Mouse (Mus musculus) midbrain, embryonic 12.5 days (tissue): ENCODE measurements around the gene Dazap2. TPM values are rescaled to one million over a fixed set of nuclear protein-coding genes. Genes with fewer than 3 reads are reported as not detected.

Source experiments
- ATAC-seq: fragments of 200-750 bp; cut with Nextera tagmentation; 2 replicates; pipeline ENCODE4 v1.8.0; 2017; ENCODE audit warnings: low read depth, moderate TSS enrichment, moderate library complexity; ENCODE audit not compliant: low FRiP score
- H3K27ac ChIP-seq: fragments of 300-500 bp; sonication (generic); replicated peaks from 2 replicates; pipeline ENCODE4 v1.5.1; 2016; ENCODE audit warnings: mild to moderate bottlenecking
- H3K27me3 ChIP-seq: fragments of 300-500 bp; sonication (generic); 2 replicates; pipeline ENCODE4 v1.6.1; 2016; ENCODE audit warnings: mild to moderate bottlenecking
- H3K36me3 ChIP-seq: fragments of 300-500 bp; sonication (generic); 2 replicates; pipeline ENCODE4 v1.6.1; 2016
- H3K4me1 ChIP-seq: fragments of 300-500 bp; sonication (generic); 2 replicates; pipeline ENCODE4 v1.6.1; 2016
- H3K4me2 ChIP-seq: fragments of 300-500 bp; sonication (generic); replicated peaks from 2 replicates; pipeline ENCODE4 v1.6.1; 2016; ENCODE audit warnings: mild to moderate bottlenecking, moderate library complexity
- H3K4me3 ChIP-seq: fragments of 300-500 bp; sonication (generic); 2 replicates; pipeline ENCODE4 v1.5.1; 2016; ENCODE audit warnings: mild to moderate bottlenecking
- H3K9ac ChIP-seq: fragments of 300-500 bp; sonication (generic); replicated peaks from 2 replicates; pipeline ENCODE4 v1.6.1; 2016; ENCODE audit warnings: mild to moderate bottlenecking, moderate library complexity
- H3K9me3 ChIP-seq: fragments of 300-500 bp; sonication (generic); 2 replicates; pipeline ENCODE4 v1.6.1; 2016; ENCODE audit warnings: mild to moderate bottlenecking
- WGBS: fragments of 180-500 bp; shearing (Covaris S2); methylation state at CpG from one replicate; pipeline ENCODE4 v1.1.7; 2016; 5-methylcytosine and 5-hydroxymethylcytosine counted together
- polyA plus RNA-seq: library from polyadenylated mRNA; unstranded; fragments of >200 nt; fragmentation: Nextera tagmentation; extraction: Ambion mirVana; gene quantifications from 2 replicates; pipeline ENCODE4 v1.2.1, GENCODE M21; 2016

The Dazap2 gene
- polyA plus RNA-seq, 1 experiment from 2014 or later, result 187 TPM

GRCm38 (mm10) chr15:100642451-100642850 lies 27.3 kb downstream of the Dazap2 start:
- Histone ChIP-seq H3K4me2 (no peak overlapping the region), H3K27ac (no peak overlapping the region), H3K4me3 (no peak overlapping the region), H3K9ac (no peak overlapping the region), H3K9me3 (no peaks in the 10 kb centered on the region), H3K36me3 (no peaks in the 10 kb centered on the region), H3K27me3 (peaks cover 27% of the 10 kb centered on the region), H3K4me1 (no peaks in the 10 kb centered on the region)
- ATAC-seq, result no peak
- WGBS, result 95% methylated on average over 7 of the region's 7 CpGs

- ATAC-seq, result no peak
- no peak overlapping the region for H3K4me2 ChIP-seq
- H3K9ac ChIP-seq, result no peak overlapping the region
- H3K4me1 ChIP-seq, result no peaks in the 10 kb centered on the region
- no peak overlapping the region for H3K27ac ChIP-seq
- 81% methylated on average over 6 of the region's 6 CpGs for WGBS
- H3K4me3 ChIP-seq, result no peak overlapping the region
- no peaks in the 10 kb centered on the region for H3K9me3 ChIP-seq
- no peaks in the 10 kb centered on the region for H3K36me3 ChIP-seq
- no peaks in the 10 kb centered on the region for H3K27me3 ChIP-seq
These were observed 31.0 kb downstream of the Dazap2 start for GRCm38 (mm10) chr15:100646161-100646560.

- no peaks in the 10 kb centered on the region for H3K36me3 ChIP-seq
- ATAC-seq, result no peak
- H3K4me3 ChIP-seq, result no peak overlapping the region
- no peak overlapping the region for H3K9ac ChIP-seq
- H3K4me2 ChIP-seq, result no peak overlapping the region
- H3K27me3 ChIP-seq, result no peaks in the 10 kb centered on the region
- H3K9me3 ChIP-seq, result no peaks in the 10 kb centered on the region
- H3K4me1 ChIP-seq, result no peaks in the 10 kb centered on the region
- no peak overlapping the region for H3K27ac ChIP-seq
- 86% methylated on average over 10 of the region's 10 CpGs for WGBS
These were observed 35.0 kb downstream of the Dazap2 start for GRCm38 (mm10) chr15:100650111-100650510.

- H3K4me3 ChIP-seq, result no peak overlapping the region
- H3K4me2 ChIP-seq, result no peak overlapping the region
- H3K9ac ChIP-seq, result no peak overlapping the region
- H3K36me3 ChIP-seq, result no peaks in the 10 kb centered on the region
- no peaks in the 10 kb centered on the region for H3K9me3 ChIP-seq
- H3K4me1 ChIP-seq, result no peaks in the 10 kb centered on the region
- H3K27ac ChIP-seq, result no peak overlapping the region
- WGBS, result 88% methylated on average over 9 of the region's 9 CpGs
- ATAC-seq, result no peak
- H3K27me3 ChIP-seq, result no peaks in the 10 kb centered on the region
These were observed 36.5 kb downstream of the Dazap2 start for GRCm38 (mm10) chr15:100651610-100652009.

GRCm38 (mm10) chr15:100654271-100654670 lies 39.1 kb downstream of the Dazap2 start:
- H3K4me3 ChIP-seq, result no peak overlapping the region
- H3K9me3 ChIP-seq, result no peaks in the 10 kb centered on the region
- no peaks in the 10 kb centered on the region for H3K4me1 ChIP-seq
- H3K4me2 ChIP-seq, result no peak overlapping the region
- no peaks in the 10 kb centered on the region for H3K36me3 ChIP-seq
- 69% methylated on average over 1 of the region's 1 CpGs for WGBS
- no peak for ATAC-seq
- H3K27me3 ChIP-seq, result no peaks in the 10 kb centered on the region
- no peak overlapping the region for H3K27ac ChIP-seq
- no peak overlapping the region for H3K9ac ChIP-seq

GRCm38 (mm10) chr15:100655201-100655600 lies 40.1 kb downstream of the Dazap2 start:
- WGBS, result 82% methylated on average over 5 of the region's 5 CpGs
- no peaks in the 10 kb centered on the region for H3K4me1 ChIP-seq
- H3K9me3 ChIP-seq, result no peaks in the 10 kb centered on the region
- no peak overlapping the region for H3K4me2 ChIP-seq
- H3K27ac ChIP-seq, result no peak overlapping the region
- H3K27me3 ChIP-seq, result no peaks in the 10 kb centered on the region
- no peaks in the 10 kb centered on the region for H3K36me3 ChIP-seq
- no peak overlapping the region for H3K9ac ChIP-seq
- H3K4me3 ChIP-seq, result no peak overlapping the region
- ATAC-seq, result no peak

GRCm38 (mm10) chr15:100660306-100660705 lies 45.2 kb downstream of the Dazap2 start:
- WGBS, result 86% methylated on average over 9 of the region's 9 CpGs
- no peaks in the 10 kb centered on the region for H3K27me3 ChIP-seq
- no peak for ATAC-seq

GRCm38 (mm10) chr15:100660805-100661204 lies 45.7 kb downstream of the Dazap2 start:
- H3K9ac ChIP-seq, result no peak overlapping the region
- no peaks in the 10 kb centered on the region for H3K4me1 ChIP-seq
- H3K27ac ChIP-seq, result no peak overlapping the region
- 90% methylated on average over 5 of the region's 5 CpGs for WGBS
- ATAC-seq, result no peak
- no peaks in the 10 kb centered on the region for H3K9me3 ChIP-seq
- no peaks in the 10 kb centered on the region for H3K36me3 ChIP-seq
- no peaks in the 10 kb centered on the region for H3K27me3 ChIP-seq
- no peak overlapping the region for H3K4me3 ChIP-seq
- no peak overlapping the region for H3K4me2 ChIP-seq

More at GRCm38 (mm10) chr15:100660306-100660705, 45.2 kb downstream of the Dazap2 start:
- H3K9me3 ChIP-seq, result no peaks in the 10 kb centered on the region
- H3K4me3 ChIP-seq, result no peak overlapping the region
- no peaks in the 10 kb centered on the region for H3K4me1 ChIP-seq
- H3K27ac ChIP-seq, result no peak overlapping the region
- H3K36me3 ChIP-seq, result no peaks in the 10 kb centered on the region
- no peak overlapping the region for H3K9ac ChIP-seq
- H3K4me2 ChIP-seq, result no peak overlapping the region

GRCm38 (mm10) chr15:100664813-100665274 lies 49.7 kb downstream of the Dazap2 start:
- H3K4me1 ChIP-seq, result peaks cover 6% of the 10 kb centered on the region; the same call in 1 of the 2 replicates
- H3K9ac ChIP-seq, result no peak overlapping the region
- no peaks in the 10 kb centered on the region for H3K36me3 ChIP-seq
- no peak overlapping the region for H3K4me2 ChIP-seq
- ATAC-seq, result no peak
- no peaks in the 10 kb centered on the region for H3K9me3 ChIP-seq
- 85% methylated on average over 9 of the region's 9 CpGs for WGBS
- no peak overlapping the region for H3K27ac ChIP-seq
- H3K27me3 ChIP-seq, result no peaks in the 10 kb centered on the region
- no peak overlapping the region for H3K4me3 ChIP-seq

- 44% methylated on average over 9 of the region's 9 CpGs for WGBS
- peaks cover 6% of the 10 kb centered on the region; the same call in 1 of the 2 replicates for H3K4me1 ChIP-seq
- H3K27me3 ChIP-seq, result no peaks in the 10 kb centered on the region
- no peak for ATAC-seq
- no peak overlapping the region for H3K9ac ChIP-seq
- H3K36me3 ChIP-seq, result no peaks in the 10 kb centered on the region
- no peak overlapping the region for H3K27ac ChIP-seq
- no peaks in the 10 kb centered on the region for H3K9me3 ChIP-seq
- H3K4me2 ChIP-seq, result no peak overlapping the region
- H3K4me3 ChIP-seq, result no peak overlapping the region
These were observed 50.5 kb downstream of the Dazap2 start for GRCm38 (mm10) chr15:100665411-100666218.

GRCm38 (mm10) chr15:100666219-100666696 lies 51.1 kb downstream of the Dazap2 start:
- Histone ChIP-seq H3K4me1 (peaks cover 6% of the 10 kb centered on the region; the same call in 1 of the 2 replicates), H3K36me3 (no peaks in the 10 kb centered on the region), H3K27ac (no peak overlapping the region), H3K4me3 (no peak overlapping the region), H3K9me3 (no peaks in the 10 kb centered on the region), H3K9ac (no peak overlapping the region), H3K4me2 (no peak overlapping the region), H3K27me3 (no peaks in the 10 kb centered on the region)
- WGBS, result 12% methylated on average over 7 of the region's 7 CpGs
- no peak for ATAC-seq

- Histone ChIP-seq H3K4me2 (no peak overlapping the region), H3K9ac (no peak overlapping the region), H3K4me1 (peaks cover 6% of the 10 kb centered on the region; the same call in 1 of the 2 replicates), H3K27me3 (no peaks in the 10 kb centered on the region), H3K4me3 (no peak overlapping the region), H3K27ac (no peak overlapping the region), H3K36me3 (no peaks in the 10 kb centered on the region), H3K9me3 (no peaks in the 10 kb centered on the region)
- WGBS, result 40% methylated on average over 12 of the region's 12 CpGs
- ATAC-seq, result no peak
These were observed 51.7 kb downstream of the Dazap2 start for GRCm38 (mm10) chr15:100666851-100667250.
